Mouse (Mus musculus): ENCODE measurements at regions not wholly inside any gene's neighbourhood (a gene's known extent, or its start where the extent isn't known, plus 50 kb on each side); places are given as distances from the start of the nearest gene placed in this dataset.

DNA sequence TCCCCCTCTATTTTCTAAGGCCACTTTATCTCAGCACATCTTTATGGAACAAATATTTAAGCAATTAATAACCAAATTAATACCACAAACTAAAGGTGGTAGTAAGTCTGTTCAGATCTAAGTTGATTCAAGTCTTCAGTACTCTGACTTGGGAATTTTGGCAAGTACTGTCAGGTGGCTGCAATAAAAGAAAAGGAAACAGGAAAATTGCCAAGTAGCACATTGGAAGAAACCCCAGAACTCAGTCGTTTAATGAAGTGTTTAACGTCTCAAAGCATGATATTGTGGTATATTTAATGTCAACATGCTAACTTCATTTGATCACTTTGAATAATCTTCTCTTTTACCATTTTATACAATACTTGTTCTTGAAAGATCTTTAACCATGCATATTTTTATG, 142.2 kb downstream of the Gm11146 start:
- Histone ChIP-seq H3K9me3 (replicated peaks) (no peaks in the 10 kb centered on the region), H3K27ac (replicated peaks) (no peak overlapping the region), H3K4me3 (replicated peaks) (no peak overlapping the region), H3K27me3 (replicated peaks) (no peaks in the 10 kb centered on the region), H3K36me3 (no peaks in the 10 kb centered on the region), H3K9ac (replicated peaks) (no peak overlapping the region), H3K4me1 (peaks cover 2% of the 10 kb centered on the region), H3K4me2 (no peak overlapping the region)
- 49% methylated on average over 2 of the region's 2 CpGs for WGBS
- no peak for ATAC-seq (ENCODE audit: low FRiP score)

DNA sequence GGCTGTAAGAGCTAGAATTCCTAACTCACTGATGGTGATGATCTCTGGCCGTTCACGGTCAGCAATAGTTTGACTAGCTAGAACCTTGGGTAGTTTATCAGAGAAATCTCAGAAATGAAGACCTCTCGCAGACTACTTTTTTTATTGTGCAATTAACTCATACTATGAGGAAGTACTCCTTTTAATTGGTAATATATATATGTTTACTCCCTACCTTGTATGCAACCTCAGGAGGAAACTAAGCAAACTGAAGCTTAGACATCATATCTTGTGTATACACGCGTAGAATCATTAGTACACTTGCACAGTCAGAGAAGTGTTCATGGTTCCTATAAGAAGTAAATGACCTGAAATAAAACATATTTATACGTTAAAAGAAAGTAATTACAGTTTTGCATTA, 157.2 kb downstream of the Gm11146 start:
- H3K27me3 ChIP-seq (replicated peaks): no peaks in the 10 kb centered on the region
- no peaks in the 10 kb centered on the region for H3K4me1 ChIP-seq
- WGBS: 78% methylated on average over 6 of the region's 6 CpGs
- H3K27ac ChIP-seq (replicated peaks): 0 out of 2 replicates have a peak overlapping the region, but pooled peaks have one; percentile 60
- no peak overlapping the region for H3K4me3 ChIP-seq (replicated peaks)
- no peak overlapping the region for H3K9ac ChIP-seq (replicated peaks)
- no peak; the same call in 1 of the 2 replicates for ATAC-seq (ENCODE audit: low FRiP score)
- no peaks in the 10 kb centered on the region for H3K36me3 ChIP-seq
- H3K9me3 ChIP-seq (replicated peaks): no peaks in the 10 kb centered on the region
- no peak overlapping the region for H3K4me2 ChIP-seq

DNA sequence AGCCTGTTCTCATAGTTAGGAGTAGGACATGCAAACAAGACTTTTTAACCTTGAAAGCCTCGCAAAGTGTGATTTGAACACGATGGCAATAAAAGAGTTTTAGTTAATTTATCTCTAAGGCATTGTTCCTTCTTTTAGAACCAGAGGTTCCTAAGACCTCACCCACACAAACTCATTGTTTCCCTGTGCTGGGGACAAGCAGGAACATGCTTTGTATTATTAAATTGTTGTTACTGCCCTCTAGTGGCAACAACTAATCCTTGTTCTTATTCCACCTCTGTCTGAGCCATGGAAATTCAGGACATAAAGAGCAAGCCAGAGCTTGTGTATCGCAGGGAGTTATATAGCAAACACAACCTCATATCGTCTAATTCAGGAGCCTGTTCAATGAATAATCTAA, 157.9 kb downstream of the Gm11146 start:
- H3K4me2 ChIP-seq: peak overlapping the region; percentile 7; the same call in 1 of the 2 replicates
- no peaks in the 10 kb centered on the region for H3K27me3 ChIP-seq (replicated peaks)
- no peaks in the 10 kb centered on the region for H3K9me3 ChIP-seq (replicated peaks)
- H3K4me1 ChIP-seq: no peaks in the 10 kb centered on the region
- 0 out of 2 replicates have a peak overlapping the region, but pooled peaks have one; percentile 60 for H3K27ac ChIP-seq (replicated peaks)
- 13% methylated on average over 4 of the region's 4 CpGs for WGBS
- no peak overlapping the region for H3K9ac ChIP-seq (replicated peaks)
- H3K4me3 ChIP-seq (replicated peaks): no peak overlapping the region
- ATAC-seq (ENCODE audit: low FRiP score): peak; percentile 86
- H3K36me3 ChIP-seq: no peaks in the 10 kb centered on the region

DNA sequence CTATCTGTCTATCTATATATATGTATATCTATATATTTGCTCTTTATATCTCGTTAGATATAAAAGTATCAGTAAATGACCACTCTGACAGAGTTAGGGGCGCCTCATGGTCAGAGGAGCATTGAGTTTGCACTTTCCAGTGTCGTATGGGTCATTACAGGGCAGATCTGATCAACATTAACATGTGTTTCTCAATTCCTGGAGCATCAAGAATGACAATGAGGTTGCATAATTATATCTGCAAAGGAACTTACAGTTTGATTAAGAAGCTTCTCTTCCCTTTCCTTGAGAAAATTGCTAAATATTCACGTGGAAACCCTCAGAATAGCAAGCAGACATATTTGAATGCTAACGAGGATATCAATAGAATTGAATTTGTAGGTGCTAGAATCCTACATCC, 158.6 kb downstream of the Gm11146 start:
- H3K4me3 ChIP-seq (replicated peaks): no peak overlapping the region

DNA sequence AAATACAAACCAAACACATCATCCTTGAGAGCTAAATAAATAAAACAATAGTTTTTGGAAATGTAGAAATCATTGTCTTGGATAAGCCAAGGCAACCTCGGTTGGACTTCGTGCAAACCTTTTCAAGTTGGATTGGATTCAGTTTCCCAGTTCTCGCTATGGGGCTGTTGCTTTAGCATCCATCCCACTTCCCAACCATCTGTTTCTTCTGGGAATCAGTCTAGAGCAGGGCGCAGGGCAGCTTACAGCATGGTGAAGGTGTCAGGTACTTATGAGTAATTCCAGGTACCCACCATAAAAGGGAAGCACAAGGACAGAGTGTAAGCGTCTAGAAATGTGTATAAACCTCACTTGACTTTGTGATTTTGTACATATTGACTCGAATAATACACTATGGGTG, 159.0 kb downstream of the Gm11146 start:
- no peak for ATAC-seq (ENCODE audit: low FRiP score)
- no peaks in the 10 kb centered on the region for H3K9me3 ChIP-seq (replicated peaks)
- H3K9ac ChIP-seq (replicated peaks): no peak overlapping the region
- no peaks in the 10 kb centered on the region for H3K27me3 ChIP-seq (replicated peaks)
- no peak overlapping the region for H3K27ac ChIP-seq (replicated peaks)
- H3K36me3 ChIP-seq: 0 out of 2 replicates have a peak, but pooled peaks cover 2% of the 10 kb centered on the region
- H3K4me1 ChIP-seq: no peaks in the 10 kb centered on the region
- no peak overlapping the region for H3K4me2 ChIP-seq
- no peak overlapping the region for H3K4me3 ChIP-seq (replicated peaks)
- WGBS: 92% methylated on average over 6 of the region's 6 CpGs

More for the DNA sequence above, 158.6 kb downstream of the Gm11146 start:
- 69% methylated on average over 5 of the region's 5 CpGs for WGBS
- H3K4me2 ChIP-seq: no peak overlapping the region
- H3K4me1 ChIP-seq: no peaks in the 10 kb centered on the region
- no peak overlapping the region for H3K9ac ChIP-seq (replicated peaks)
- no peak for ATAC-seq (ENCODE audit: low FRiP score)
- H3K9me3 ChIP-seq (replicated peaks): no peaks in the 10 kb centered on the region
- H3K36me3 ChIP-seq: no peaks in the 10 kb centered on the region
- H3K27ac ChIP-seq (replicated peaks): peak overlapping the region; percentile 58; the same call in 1 of the 2 replicates
- H3K27me3 ChIP-seq (replicated peaks): no peaks in the 10 kb centered on the region

DNA sequence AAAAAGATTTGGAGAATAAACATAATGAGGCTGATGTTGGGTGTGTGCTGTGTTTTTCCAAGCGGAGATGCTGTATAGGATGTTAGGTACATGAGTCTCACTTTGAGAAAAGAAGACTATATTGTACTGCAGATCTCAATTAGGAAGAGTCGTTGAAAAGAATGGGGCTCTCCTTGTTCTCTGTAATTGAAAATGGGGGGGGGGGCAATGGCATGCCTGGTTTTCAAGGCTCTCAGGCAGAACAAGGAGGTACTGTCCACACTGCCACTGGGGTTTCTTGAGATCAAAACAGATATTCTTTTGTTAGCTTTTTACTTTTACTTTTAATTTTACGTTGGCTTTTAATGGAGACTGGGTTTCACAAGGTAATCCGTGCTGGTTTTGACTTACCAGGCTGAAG, 170.5 kb downstream of the Gm11146 start:
- Histone ChIP-seq H3K4me2 (no peak overlapping the region), H3K9me3 (replicated peaks) (no peaks in the 10 kb centered on the region), H3K4me3 (replicated peaks) (no peak overlapping the region), H3K27ac (replicated peaks) (peak overlapping the region; percentile 51; the same call in 1 of the 2 replicates), H3K9ac (replicated peaks) (no peak overlapping the region), H3K4me1 (peaks cover 4% of the 10 kb centered on the region; the same call in 1 of the 2 replicates), H3K36me3 (no peaks in the 10 kb centered on the region), H3K27me3 (replicated peaks) (no peaks in the 10 kb centered on the region)
- WGBS: 55% methylated on average over 4 of the region's 4 CpGs
- no peak for ATAC-seq (ENCODE audit: low FRiP score)

DNA sequence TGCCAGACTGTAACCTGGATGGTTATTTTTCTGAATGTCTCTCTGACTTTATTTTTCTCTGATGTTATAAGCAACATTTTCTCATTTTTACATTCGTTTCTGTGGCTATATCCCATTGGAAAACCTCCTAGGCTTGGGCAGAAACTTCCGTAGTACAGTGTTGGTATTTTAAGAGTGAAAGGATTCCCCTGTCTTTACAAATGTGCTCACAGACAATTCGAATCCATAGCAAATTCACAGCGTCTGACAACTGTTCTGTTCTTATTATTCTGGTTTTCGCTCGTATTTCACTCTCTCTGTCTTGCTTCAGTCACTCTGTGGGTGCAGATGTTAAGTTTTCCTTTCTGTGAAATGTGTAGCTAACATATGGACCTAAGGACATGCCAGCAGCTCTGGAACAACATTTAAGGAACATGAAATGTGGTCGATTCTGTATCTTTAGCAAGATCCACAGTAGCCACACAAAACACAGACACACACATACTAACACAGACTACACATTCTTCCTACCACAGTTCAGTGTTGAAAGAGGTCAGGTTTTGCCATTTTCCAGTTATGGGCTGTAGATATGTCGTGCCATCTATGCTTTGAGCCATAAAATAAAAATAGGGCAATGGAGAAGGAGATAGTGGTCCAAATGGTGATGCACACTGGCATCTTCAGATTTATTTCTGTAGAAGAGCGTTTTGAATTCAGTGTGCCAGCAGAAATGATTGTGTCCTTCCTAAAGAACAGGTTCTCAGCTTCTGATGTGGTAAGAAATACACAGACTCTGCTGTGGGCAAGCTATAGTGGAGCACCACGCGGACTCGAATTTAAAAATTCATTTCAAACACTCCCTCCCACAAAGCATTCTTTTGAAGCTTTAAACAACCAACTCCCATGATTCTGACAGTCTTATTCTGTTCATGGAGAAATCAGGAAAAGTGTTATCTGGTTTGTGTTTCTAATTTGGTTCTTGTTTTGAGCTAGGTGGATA, 179.2 kb downstream of the Gm11146 start:
- Histone ChIP-seq H3K4me3 (replicated peaks) (peak overlapping the region; percentile 46), H3K4me1 (peaks cover 4% of the 10 kb centered on the region; the same call in 1 of the 2 replicates), H3K9me3 (replicated peaks) (no peaks in the 10 kb centered on the region), H3K9ac (replicated peaks) (peak overlapping the region; percentile 74), H3K4me2 (peak overlapping the region; percentile 61), H3K27me3 (replicated peaks) (no peaks in the 10 kb centered on the region), H3K27ac (replicated peaks) (peak overlapping the region; percentile 98), H3K36me3 (no peaks in the 10 kb centered on the region)
- ATAC-seq (ENCODE audit: low FRiP score): 0 out of 2 replicates have a peak, but pooled peaks have one; percentile 6
- WGBS: 14% methylated on average over 12 of the region's 12 CpGs

DNA sequence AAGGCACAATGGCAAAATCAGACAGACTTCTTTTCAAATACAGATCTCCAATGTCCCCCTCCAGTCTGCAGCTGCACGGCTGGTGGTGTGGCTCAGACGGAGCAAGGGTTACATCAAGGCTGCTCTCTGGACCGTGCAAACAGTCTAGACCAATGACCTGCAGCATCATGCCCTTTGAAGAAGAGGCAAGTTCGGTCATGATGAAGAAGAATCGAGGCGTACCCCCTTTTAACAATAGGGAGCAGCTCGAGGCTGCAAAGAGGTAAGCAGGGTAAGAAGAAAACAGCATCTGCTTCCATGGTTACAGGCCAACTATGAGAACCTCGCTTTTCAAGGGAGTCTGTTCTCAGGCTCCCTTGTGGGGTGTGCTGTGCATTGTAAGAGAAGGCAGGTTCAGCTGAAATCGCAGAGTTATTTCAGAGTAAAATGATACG, 180.3 kb downstream of the Gm11146 start:
- 8% methylated on average over 10 of the region's 10 CpGs for WGBS
- peak; percentile 82 for ATAC-seq (ENCODE audit: low FRiP score)
- no peaks in the 10 kb centered on the region for H3K36me3 ChIP-seq
- H3K4me3 ChIP-seq (replicated peaks): peak overlapping the region; percentile 46
- H3K27ac ChIP-seq (replicated peaks): peak overlapping the region; percentile 98
- peak overlapping the region; percentile 74 for H3K9ac ChIP-seq (replicated peaks)
- H3K9me3 ChIP-seq (replicated peaks): no peaks in the 10 kb centered on the region
- H3K27me3 ChIP-seq (replicated peaks): no peaks in the 10 kb centered on the region
- peaks cover 2% of the 10 kb centered on the region; the same call in 1 of the 2 replicates for H3K4me1 ChIP-seq
- H3K4me2 ChIP-seq: peak overlapping the region; percentile 61

DNA sequence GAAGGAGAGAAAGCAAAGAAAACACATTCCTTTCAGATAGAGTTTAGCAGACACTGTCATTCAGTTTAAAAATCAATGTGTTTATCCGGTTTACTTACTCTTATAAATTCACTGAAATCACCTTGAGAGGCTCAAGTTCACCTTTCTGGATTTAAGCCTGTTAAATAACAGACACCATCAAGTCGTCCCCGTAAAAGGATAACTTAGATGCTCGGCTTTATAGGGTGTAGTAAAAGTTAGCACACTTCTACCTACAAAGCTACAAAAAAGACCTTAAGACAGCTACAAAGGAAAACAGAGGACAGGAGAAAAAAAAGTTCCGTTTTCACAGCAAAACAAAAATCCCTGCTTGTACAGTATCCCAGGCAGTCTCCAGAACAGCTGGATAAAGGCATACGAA, 180.9 kb downstream of the Gm11146 start:
- Histone ChIP-seq H3K36me3 (no peaks in the 10 kb centered on the region), H3K27me3 (replicated peaks) (no peaks in the 10 kb centered on the region), H3K4me2 (peak overlapping the region; percentile 61), H3K27ac (replicated peaks) (peak overlapping the region; percentile 98), H3K9me3 (replicated peaks) (no peaks in the 10 kb centered on the region), H3K4me1 (no peaks in the 10 kb centered on the region), H3K4me3 (replicated peaks) (peak overlapping the region; percentile 46), H3K9ac (replicated peaks) (peak overlapping the region; percentile 74)
- 9% methylated on average over 6 of the region's 6 CpGs for WGBS
- ATAC-seq (ENCODE audit: low FRiP score): no peak

DNA sequence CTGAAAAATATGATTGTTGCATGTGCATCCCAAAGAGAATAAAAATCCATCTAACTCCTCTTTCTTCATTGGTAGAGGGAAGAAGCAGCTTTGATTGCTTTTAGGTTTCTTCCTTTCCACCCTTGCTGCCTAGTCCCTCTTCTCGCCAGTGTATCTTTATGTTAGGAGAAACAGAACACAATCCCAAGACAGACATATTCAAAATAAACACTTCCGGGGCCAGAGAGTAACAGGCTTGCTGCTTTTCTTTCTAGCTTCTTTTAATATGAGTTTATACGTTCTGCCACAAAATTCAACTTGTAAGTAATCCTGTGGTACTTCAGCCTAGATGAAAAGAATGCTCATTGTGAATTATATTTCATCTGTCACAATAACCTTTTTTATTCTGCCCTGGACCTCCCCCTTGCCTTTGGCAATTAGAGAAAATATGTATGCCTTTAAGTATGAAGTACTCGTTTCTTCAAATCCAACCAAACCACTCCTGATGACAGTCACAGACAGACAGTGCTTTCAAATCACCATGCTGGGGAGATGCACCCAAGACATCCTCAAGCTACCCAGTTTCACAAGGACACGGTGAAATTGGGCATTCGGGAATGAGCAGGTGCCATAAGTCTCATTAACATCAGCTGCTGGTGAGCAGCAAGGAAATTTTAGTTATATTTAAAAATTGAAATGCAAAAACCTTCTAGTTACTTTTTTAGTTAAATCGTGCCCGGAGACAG, 181.6 kb downstream of the Gm11146 start:
- no peaks in the 10 kb centered on the region for H3K27me3 ChIP-seq (replicated peaks)
- peak overlapping the region; percentile 45 for H3K4me3 ChIP-seq (replicated peaks)
- WGBS: 16% methylated on average over 8 of the region's 8 CpGs
- peak overlapping the region; percentile 94 for H3K27ac ChIP-seq (replicated peaks)
- ATAC-seq (ENCODE audit: low FRiP score): no peak
- no peaks in the 10 kb centered on the region for H3K36me3 ChIP-seq
- H3K9me3 ChIP-seq (replicated peaks): no peaks in the 10 kb centered on the region
- peak overlapping the region; percentile 49 for H3K4me2 ChIP-seq
- no peaks in the 10 kb centered on the region for H3K4me1 ChIP-seq
- peak overlapping the region; percentile 59 for H3K9ac ChIP-seq (replicated peaks)

DNA sequence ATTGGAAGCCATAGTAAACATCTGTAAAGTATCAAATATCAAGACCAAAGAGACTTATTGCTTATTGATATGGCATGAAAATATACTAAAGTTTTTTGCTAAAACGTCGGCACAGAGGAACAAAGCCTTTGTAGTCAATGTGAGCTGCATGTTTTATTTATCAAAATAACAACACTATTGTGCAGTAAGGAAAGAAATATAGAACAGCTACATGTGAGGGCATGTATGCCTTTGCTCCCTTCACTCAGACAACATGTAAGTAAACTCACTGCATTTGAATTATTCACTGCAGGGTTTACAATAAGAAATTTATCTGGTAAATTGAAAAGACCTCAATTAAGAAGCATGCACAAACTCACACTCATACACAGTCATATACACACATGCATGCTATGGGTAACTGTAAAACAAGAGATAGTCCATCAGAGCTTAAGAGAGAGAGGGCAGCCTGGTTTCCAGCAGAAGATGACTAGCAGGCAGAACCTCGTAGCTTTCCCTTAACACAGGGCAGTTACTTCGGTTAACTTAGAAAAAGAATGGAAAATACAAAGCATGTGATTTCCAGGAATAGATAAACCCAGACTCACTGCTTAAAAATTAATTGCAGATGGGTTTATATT, 182.7 kb downstream of the Gm11146 start:
- peak overlapping the region; percentile 45 for H3K4me3 ChIP-seq (replicated peaks)
- no peaks in the 10 kb centered on the region for H3K4me1 ChIP-seq
- no peak for ATAC-seq (ENCODE audit: low FRiP score)
- H3K27me3 ChIP-seq (replicated peaks): no peaks in the 10 kb centered on the region
- no peaks in the 10 kb centered on the region for H3K36me3 ChIP-seq
- peak overlapping the region; percentile 64 for H3K9ac ChIP-seq (replicated peaks)
- peak overlapping the region; percentile 91 for H3K27ac ChIP-seq (replicated peaks)
- no peaks in the 10 kb centered on the region for H3K9me3 ChIP-seq (replicated peaks)
- H3K4me2 ChIP-seq: peak overlapping the region; percentile 56
- WGBS: 10% methylated on average over 4 of the region's 4 CpGs
